Mouse (Mus musculus): Measurements from ENCODE around the gene Fasn. TPM values are rescaled to one million over a fixed set of nuclear protein-coding genes. Genes with fewer than 3 reads are reported as not detected.
A peak's percentile ranks its signal among the peaks of the same experiment; 100 is the strongest.

Gene Fasn
- polyA plus RNA-seq, 1 experiment from 2014 or later = 89.2 TPM

DNA sequence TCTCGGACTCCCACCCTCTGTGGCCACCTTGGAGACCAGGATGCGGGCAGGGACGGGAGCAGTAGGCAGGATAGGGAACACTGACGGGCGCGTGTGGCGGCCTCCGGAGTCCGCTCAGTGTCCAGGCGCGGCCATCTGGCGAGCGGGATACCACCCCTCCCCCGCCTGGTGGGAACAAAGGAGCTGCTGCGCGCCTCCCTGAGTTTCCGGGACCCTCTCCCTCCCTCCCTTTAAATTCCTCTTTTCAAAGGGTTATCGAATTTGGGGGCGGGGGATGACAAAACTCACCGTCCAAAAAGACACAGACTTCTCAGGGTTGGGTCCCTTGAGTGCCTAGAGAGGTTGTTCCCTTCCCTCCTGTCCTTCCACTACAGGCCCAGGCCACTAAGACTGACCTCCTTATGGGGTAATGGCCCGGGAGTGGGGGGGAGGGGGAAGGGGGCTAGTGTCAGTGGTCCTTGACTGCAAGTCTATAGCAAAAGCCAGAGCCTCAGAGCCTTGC is 491 bp upstream of the Fasn start:
- Histone ChIP-seq H3K4me3 (replicated peaks) (peak overlapping the region; percentile 90), H3K9ac (replicated peaks) (peak overlapping the region; percentile 81), H3K4me1 (replicated peaks) (peaks cover 47% of the 10 kb centered on the region), H3K4me2 (replicated peaks) (peak overlapping the region; percentile 99), H3K9me3 (no peaks in the 10 kb centered on the region), H3K27ac (peak overlapping the region; percentile 100), H3K36me3 (peaks cover 25% of the 10 kb centered on the region), H3K27me3 (no peaks in the 10 kb centered on the region)
- ATAC-seq = peak; percentile 86
- WGBS = under 1% methylated on average over 21 of the region's 21 CpGs

GRCm38 (mm10) chr11:120823551-120823947 is 798 bp downstream of the Fasn start:
- Histone ChIP-seq H3K4me2 (replicated peaks) (peak overlapping the region; percentile 99), H3K9me3 (no peaks in the 10 kb centered on the region), H3K4me1 (replicated peaks) (peaks cover 47% of the 10 kb centered on the region), H3K27me3 (no peaks in the 10 kb centered on the region), H3K27ac (peak overlapping the region; percentile 100), H3K4me3 (replicated peaks) (peak overlapping the region; percentile 90), H3K9ac (replicated peaks) (peak overlapping the region; percentile 94), H3K36me3 (peaks cover 38% of the 10 kb centered on the region)
- 0% methylated on average over 36 of the region's 40 CpGs for WGBS
- ATAC-seq = peak; percentile 59

- Histone ChIP-seq H3K9ac (replicated peaks) (peak overlapping the region; percentile 94), H3K9me3 (no peaks in the 10 kb centered on the region), H3K4me2 (replicated peaks) (peak overlapping the region; percentile 99), H3K27me3 (no peaks in the 10 kb centered on the region), H3K4me1 (replicated peaks) (peaks cover 47% of the 10 kb centered on the region), H3K36me3 (peaks cover 44% of the 10 kb centered on the region), H3K4me3 (replicated peaks) (peak overlapping the region; percentile 90), H3K27ac (peak overlapping the region; percentile 100)
- no peak for ATAC-seq
- WGBS = 2% methylated on average over 14 of the region's 14 CpGs
Measured at GRCm38 (mm10) chr11:120822831-120823550, 1.4 kb downstream of the Fasn start.

DNA sequence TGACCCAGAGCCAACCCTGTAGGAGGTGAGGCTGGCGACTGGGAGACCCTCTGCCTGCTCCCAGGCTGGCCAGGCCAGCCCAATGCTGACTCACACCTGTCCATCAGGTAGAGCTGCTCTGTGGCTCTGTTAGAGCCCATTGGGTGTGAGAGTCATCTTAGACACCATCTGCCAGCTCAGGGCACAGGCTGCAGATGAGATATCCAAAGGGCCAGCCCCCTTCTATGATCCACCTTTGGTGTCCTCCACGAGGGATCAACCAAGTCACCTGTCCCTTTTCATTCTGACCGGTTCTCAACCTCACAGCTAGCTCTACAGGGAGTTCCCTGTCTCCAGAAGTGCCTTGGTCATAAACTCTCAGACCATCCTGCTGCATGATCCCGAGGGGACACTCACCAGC is 2.0 kb downstream of the Fasn start:
- Histone ChIP-seq H3K4me2 (replicated peaks) (peak overlapping the region; percentile 99), H3K4me3 (replicated peaks) (peak overlapping the region; percentile 90), H3K9ac (replicated peaks) (peak overlapping the region; percentile 94), H3K4me1 (replicated peaks) (peaks cover 47% of the 10 kb centered on the region), H3K27ac (no peak overlapping the region), H3K36me3 (peaks cover 50% of the 10 kb centered on the region), H3K27me3 (no peaks in the 10 kb centered on the region), H3K9me3 (no peaks in the 10 kb centered on the region)
- 72% methylated on average over 4 of the region's 4 CpGs for WGBS
- ATAC-seq = no peak

DNA sequence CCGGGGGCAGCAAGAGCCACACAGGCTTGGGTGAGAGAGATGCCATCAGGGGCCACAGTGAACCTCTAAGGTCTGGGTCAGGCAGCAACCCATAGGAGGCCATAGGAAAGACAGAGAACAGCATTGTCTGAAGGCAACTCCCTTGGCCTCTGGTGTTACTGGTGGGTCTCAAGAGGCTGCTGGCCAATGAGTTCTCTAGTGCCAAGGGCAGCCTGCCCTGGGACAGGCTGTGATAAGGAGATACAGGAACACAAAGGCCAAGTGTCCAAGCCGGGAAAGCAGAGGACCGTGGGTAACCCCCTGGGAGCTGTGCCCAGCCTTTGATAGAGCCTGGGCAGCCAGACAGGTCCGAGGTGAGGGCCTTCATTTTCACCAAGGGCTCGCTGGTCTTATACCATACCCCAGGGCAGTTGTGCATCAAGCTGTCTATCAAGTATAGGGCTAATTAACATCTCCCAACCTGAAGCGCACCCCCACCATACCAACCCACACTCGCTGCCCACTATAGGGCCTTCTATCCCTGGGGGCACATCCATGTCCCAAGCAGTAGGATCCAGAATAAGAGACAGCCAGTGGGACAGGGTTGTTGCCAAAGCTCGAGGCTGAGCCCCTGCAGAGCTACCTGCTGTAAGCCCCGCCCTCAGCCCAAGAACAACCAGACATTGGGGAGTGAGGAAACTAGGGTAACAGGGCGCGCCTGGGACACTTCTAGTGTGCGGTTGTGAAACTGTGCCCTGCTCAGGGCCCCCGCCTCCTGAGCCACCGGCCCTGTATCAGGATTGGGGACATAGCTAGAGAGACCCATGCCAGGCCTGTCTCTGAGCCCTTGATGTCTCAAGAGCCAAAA is 3.0 kb downstream of the Fasn start:
- ATAC-seq = no peak
- H3K9ac ChIP-seq (replicated peaks) = peak overlapping the region; percentile 94
- peaks cover 61% of the 10 kb centered on the region for H3K36me3 ChIP-seq

DNA sequence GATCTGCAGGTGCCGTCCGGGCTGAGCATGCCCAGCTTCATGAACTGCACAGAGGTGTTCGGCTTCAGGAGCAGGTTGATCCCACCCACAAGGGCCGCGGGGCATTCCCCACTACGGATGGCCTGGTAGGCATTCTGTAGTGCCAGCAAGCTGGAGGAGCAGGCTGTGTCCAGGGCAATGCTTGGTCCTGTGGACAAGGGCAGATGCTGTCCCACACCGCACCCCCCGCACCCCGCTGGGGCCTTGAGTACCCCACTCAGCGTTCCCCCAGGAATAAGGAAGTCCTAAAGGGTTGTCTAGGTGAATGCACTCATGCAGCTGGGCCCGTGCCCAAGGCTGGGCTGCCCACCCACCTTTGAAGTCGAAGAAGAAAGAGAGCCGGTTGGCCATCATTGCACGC is 3.8 kb downstream of the Fasn start:
- Histone ChIP-seq H3K4me1 (replicated peaks) (peaks cover 37% of the 10 kb centered on the region), H3K27ac (no peak overlapping the region), H3K9me3 (no peaks in the 10 kb centered on the region), H3K4me2 (replicated peaks) (peak overlapping the region; percentile 99), H3K27me3 (no peaks in the 10 kb centered on the region), H3K36me3 (peaks cover 68% of the 10 kb centered on the region), H3K9ac (replicated peaks) (peak overlapping the region; percentile 94; the same call in 1 of the 2 replicates), H3K4me3 (replicated peaks) (no peak overlapping the region)
- ATAC-seq = no peak
- 94% methylated on average over 14 of the region's 14 CpGs for WGBS

More for the DNA sequence above, 3.0 kb downstream of the Fasn start:
- WGBS = 84% methylated on average over 14 of the region's 14 CpGs
- Histone ChIP-seq H3K4me1 (replicated peaks) (peaks cover 44% of the 10 kb centered on the region), H3K27me3 (no peaks in the 10 kb centered on the region), H3K4me2 (replicated peaks) (peak overlapping the region; percentile 99), H3K4me3 (replicated peaks) (peak overlapping the region; percentile 90), H3K9me3 (no peaks in the 10 kb centered on the region), H3K27ac (no peak overlapping the region)

GRCm38 (mm10) chr11:120819556-120819955 is 4.8 kb downstream of the Fasn start:
- 93% methylated on average over 6 of the region's 6 CpGs for WGBS
- Histone ChIP-seq H3K9me3 (no peaks in the 10 kb centered on the region), H3K4me2 (replicated peaks) (no peak overlapping the region), H3K9ac (replicated peaks) (no peak overlapping the region), H3K27ac (no peak overlapping the region), H3K4me1 (replicated peaks) (peaks cover 29% of the 10 kb centered on the region), H3K4me3 (replicated peaks) (no peak overlapping the region), H3K36me3 (peaks cover 78% of the 10 kb centered on the region), H3K27me3 (no peaks in the 10 kb centered on the region)
- ATAC-seq = no peak

GRCm38 (mm10) chr11:120818251-120818650 is 6.1 kb downstream of the Fasn start:
- Histone ChIP-seq H3K36me3 (peaks cover 91% of the 10 kb centered on the region), H3K27ac (no peak overlapping the region), H3K4me1 (replicated peaks) (peaks cover 29% of the 10 kb centered on the region), H3K4me3 (replicated peaks) (no peak overlapping the region), H3K9ac (replicated peaks) (no peak overlapping the region), H3K9me3 (no peaks in the 10 kb centered on the region), H3K27me3 (no peaks in the 10 kb centered on the region), H3K4me2 (replicated peaks) (no peak overlapping the region)
- ATAC-seq = no peak
- WGBS = 96% methylated on average over 13 of the region's 13 CpGs

- Histone ChIP-seq H3K4me3 (replicated peaks) (no peak overlapping the region), H3K9ac (replicated peaks) (no peak overlapping the region), H3K4me2 (replicated peaks) (no peak overlapping the region), H3K27me3 (no peaks in the 10 kb centered on the region), H3K9me3 (no peaks in the 10 kb centered on the region), H3K36me3 (peaks cover 100% of the 10 kb centered on the region), H3K4me1 (replicated peaks) (peaks cover 22% of the 10 kb centered on the region), H3K27ac (no peak overlapping the region)
- WGBS = 95% methylated on average over 6 of the region's 6 CpGs
- ATAC-seq = no peak
Measured at GRCm38 (mm10) chr11:120817358-120817757, 7.0 kb downstream of the Fasn start.

GRCm38 (mm10) chr11:120812068-120812467 is 12.3 kb downstream of the Fasn start:
- H3K27ac ChIP-seq = no peak overlapping the region

DNA sequence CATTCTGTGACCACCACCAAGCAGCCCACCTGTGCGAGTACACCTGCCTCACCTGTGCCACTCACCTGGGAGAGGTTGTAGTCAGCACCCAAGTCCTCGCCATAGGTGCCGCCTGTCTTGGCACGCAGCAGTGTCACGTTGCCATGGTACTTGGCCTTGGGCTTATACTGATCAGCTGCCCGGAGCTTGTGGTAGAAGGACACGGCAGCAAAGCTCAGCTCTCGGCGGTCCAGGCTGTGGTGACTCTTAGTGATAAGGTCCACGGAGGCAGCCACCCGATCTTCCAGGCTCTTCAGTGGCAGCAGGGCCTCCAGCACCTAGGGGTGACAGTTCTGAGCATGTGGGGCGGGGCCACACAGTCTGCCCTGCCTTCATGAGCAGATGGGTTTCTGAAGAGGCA is 16.3 kb downstream of the Fasn start:
- H3K27me3 ChIP-seq = no peaks in the 10 kb centered on the region
- no peaks in the 10 kb centered on the region for H3K9me3 ChIP-seq
- no peak for ATAC-seq
- H3K4me3 ChIP-seq (replicated peaks) = no peak overlapping the region
- H3K4me1 ChIP-seq (replicated peaks) = no peaks in the 10 kb centered on the region
- H3K27ac ChIP-seq = no peak overlapping the region
- H3K4me2 ChIP-seq (replicated peaks) = no peak overlapping the region
- H3K9ac ChIP-seq (replicated peaks) = no peak overlapping the region
- H3K36me3 ChIP-seq = peaks cover 80% of the 10 kb centered on the region
- 95% methylated on average over 12 of the region's 12 CpGs for WGBS

More at GRCm38 (mm10) chr11:120812068-120812467, 12.3 kb downstream of the Fasn start:
- 94% methylated on average over 16 of the region's 16 CpGs for WGBS
- no peak overlapping the region for H3K4me3 ChIP-seq (replicated peaks)
- no peak overlapping the region for H3K4me2 ChIP-seq (replicated peaks)
- H3K9ac ChIP-seq (replicated peaks) = no peak overlapping the region
- no peaks in the 10 kb centered on the region for H3K27me3 ChIP-seq
- no peak for ATAC-seq
- no peaks in the 10 kb centered on the region for H3K9me3 ChIP-seq
- peaks cover 100% of the 10 kb centered on the region for H3K36me3 ChIP-seq
- H3K4me1 ChIP-seq (replicated peaks) = no peaks in the 10 kb centered on the region
